Mouse (Mus musculus) bone marrow macrophage, adult 2 months (primary cell): ENCODE data around the gene Etl4.

ENCODE experiments used
- CTCF ChIP-seq: IDR thresholded peaks from 2 replicates; pipeline ENCODE4 v1.5.1; 2012; ENCODE audit warnings: low read depth, mild to moderate bottlenecking, low read length, moderate library complexity
- POLR2A ChIP-seq: IDR thresholded peaks from 2 replicates; pipeline ENCODE4 v1.6.1; 2012; ENCODE audit warnings: mild to moderate bottlenecking, low read depth, low read length, borderline replicate concordance

GRCm38 (mm10) chr2:20777931-20778330 is 868.4 kb downstream of the Etl4 start:
- no peak for TF ChIP-seq CTCF
- no peak for TF ChIP-seq POLR2A
